Mouse (Mus musculus): ENCODE measurements around the gene Lrpprc. TPM values are rescaled to one million over a fixed set of nuclear protein-coding genes. Genes with fewer than 3 reads are reported as not detected.

Lrpprc gene
- total and polyA plus RNA-seq, 3 experiments: 54.4 to 73.8 (median 65.9) TPM

GRCm38 (mm10) chr17:84747212-84747611, 43.4 kb downstream of the Lrpprc start:
- H3K4me2 ChIP-seq (ENCODE audit: insufficient read depth, low read depth, poor library complexity, severe bottlenecking): no peak overlapping the region

DNA sequence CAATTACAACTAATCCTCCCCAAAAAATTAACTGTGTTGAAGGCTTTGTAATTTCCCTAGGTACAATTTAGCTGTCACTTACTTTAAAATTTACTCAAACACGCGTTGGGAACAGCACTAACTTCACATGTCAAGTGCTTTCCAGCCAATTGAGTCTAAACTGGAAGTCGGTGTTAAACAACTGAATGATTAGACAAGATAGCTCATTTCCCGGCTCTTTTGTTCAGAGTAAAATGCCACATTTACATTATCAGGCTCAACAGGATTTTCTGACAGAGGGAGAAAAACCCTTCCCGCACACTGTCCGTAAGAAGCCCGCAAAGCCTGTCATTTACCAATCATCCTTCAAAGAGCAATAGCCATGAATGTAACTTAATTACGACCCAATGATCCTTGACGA, 45.6 kb downstream of the Lrpprc start:
- H3K9me3 ChIP-seq (replicated peaks; ENCODE audit: low read length): no peaks in the 10 kb centered on the region
- no peak for TF ChIP-seq GABPA (IDR thresholded peaks at IDR 0.05; ENCODE audit: insufficient replicate concordance, low read depth, low read length)
- TF ChIP-seq RAD21 (IDR thresholded peaks at IDR 0.05; ENCODE audit: low read depth, low read length): no peak
- no peak for TF ChIP-seq UBTF (IDR thresholded peaks at IDR 0.05; ENCODE audit: low read depth, low read length)
- no peak for TF ChIP-seq KAT2A (IDR thresholded peaks at IDR 0.05; ENCODE audit: insufficient replicate concordance, low read length)
- TF ChIP-seq E2F4 (IDR thresholded peaks at IDR 0.05; ENCODE audit: insufficient replicate concordance, low read depth, low read length): no peak
- no peak for TF ChIP-seq TBP (conservative IDR thresholded peaks at IDR 0.05; ENCODE audit: low read depth, low read length)
- TF ChIP-seq ZMIZ1 (IDR thresholded peaks at IDR 0.05; ENCODE audit: low read depth, low read length): no peak
- DNase-seq (ENCODE audit: extremely low read depth): no peak
- peaks cover 0 to 5% of the 10 kb centered on the region in 2 experiments; a peak in 1 of 4 replicates for H3K4me1 ChIP-seq (ENCODE audit: control insufficient read depth in 1 of 2, insufficient read depth in 2 of 2)
- H3K36me3 ChIP-seq (replicated peaks in 1 of 2; ENCODE audit: control insufficient read depth in 1 of 2, insufficient read depth in 1 of 2, low read length in 1 of 2): peaks cover 18 to 66% of the 10 kb centered on the region in 2 experiments
- H3K9ac ChIP-seq (ENCODE audit: insufficient read depth, low read depth): no peak overlapping the region
- H3K4me2 ChIP-seq (ENCODE audit: insufficient read depth, low read depth, poor library complexity, severe bottlenecking): no peak overlapping the region
- no peaks in the 10 kb centered on the region for H3K79me2 ChIP-seq (replicated peaks; ENCODE audit: control insufficient read depth, extremely low read depth, insufficient read depth, poor library complexity, severe bottlenecking)
- dilution Hi-C loops (cut with MboI; ENCODE audit: extremely low pct_ligation_motif_present, extremely low pct_unique_long_range_greater_than_20kb, low sequenced_read_pairs) (no loop called here), in situ Hi-C loops (cut with MboI; ENCODE audit: low pct_ligation_motif_present, low pct_unique_long_range_greater_than_20kb, low sequenced_read_pairs) (no loop called here)
- no peaks in the 10 kb centered on the region for H3K27me3 ChIP-seq (replicated peaks)
- H3K27ac ChIP-seq (ENCODE audit: insufficient read depth, low read depth): no peak overlapping the region
- H3K4me3 ChIP-seq (replicated peaks in 1 of 3; ENCODE audit: low read depth in 2 of 3, low read length in 2 of 3, poor library complexity in 1 of 3): no peak overlapping the region

More at GRCm38 (mm10) chr17:84747212-84747611, 43.4 kb downstream of the Lrpprc start:
- Histone ChIP-seq H3K27ac (ENCODE audit: insufficient read depth, low read depth) (no peak overlapping the region), H3K79me2 (replicated peaks; ENCODE audit: control insufficient read depth, extremely low read depth, insufficient read depth, poor library complexity, severe bottlenecking) (no peaks in the 10 kb centered on the region), H3K4me1 (ENCODE audit: control insufficient read depth in 1 of 2, insufficient read depth in 2 of 2) (peaks cover 0 to 2% of the 10 kb centered on the region in 2 experiments; a peak in 1 of 4 replicates), H3K4me3 (replicated peaks in 1 of 3; ENCODE audit: low read depth in 2 of 3, low read length in 2 of 3, poor library complexity in 1 of 3) (no peak overlapping the region), H3K9ac (ENCODE audit: insufficient read depth, low read depth) (no peak overlapping the region), H3K36me3 (replicated peaks in 1 of 2; ENCODE audit: control insufficient read depth in 1 of 2, insufficient read depth in 1 of 2, low read length in 1 of 2) (peaks cover 31 to 79% of the 10 kb centered on the region in 2 experiments), H3K27me3 (replicated peaks) (no peaks in the 10 kb centered on the region), H3K9me3 (replicated peaks; ENCODE audit: low read length) (no peaks in the 10 kb centered on the region)
- in situ Hi-C loops (cut with MboI; ENCODE audit: low pct_ligation_motif_present, low pct_unique_long_range_greater_than_20kb, low sequenced_read_pairs): no loop called here
- dilution Hi-C loops (cut with MboI; ENCODE audit: extremely low pct_ligation_motif_present, extremely low pct_unique_long_range_greater_than_20kb, low sequenced_read_pairs): no loop called here
- TF ChIP-seq ZKSCAN1 (IDR thresholded peaks at IDR 0.05; ENCODE audit: borderline replicate concordance, low read depth, low read length): no peak
- no peak for TF ChIP-seq MXI1 (IDR thresholded peaks at IDR 0.05; ENCODE audit: low read depth, low read length)
- no peak for TF ChIP-seq CHD1 (IDR thresholded peaks at IDR 0.05; ENCODE audit: low read depth, low read length)
- TF ChIP-seq ZC3H11A (IDR thresholded peaks at IDR 0.05; ENCODE audit: low read depth, low read length): no peak
- TF ChIP-seq TCF12 (IDR thresholded peaks at IDR 0.05; ENCODE audit: low read depth, low read length): no peak
- TF ChIP-seq CTCF (conservative IDR thresholded peaks at IDR 0.05 in 1 of 2, IDR thresholded peaks at IDR 0.05 in 1 of 2; ENCODE audit: low read depth in 2 of 2, low read length in 2 of 2): no peak
- no peak for TF ChIP-seq RAD21 (IDR thresholded peaks at IDR 0.05; ENCODE audit: low read depth, low read length)
- TF ChIP-seq JUN (IDR thresholded peaks at IDR 0.05; ENCODE audit: insufficient read depth, low read depth, low read length): no peak
- no peak for TF ChIP-seq POLR2A (IDR thresholded peaks at IDR 0.05; ENCODE audit: low read depth, low read length)
- no peak for TF ChIP-seq MAX (IDR thresholded peaks at IDR 0.05; ENCODE audit: low read length)
- TF ChIP-seq USF1 (IDR thresholded peaks at IDR 0.05; ENCODE audit: low read depth, low read length): no peak
- TF ChIP-seq NELFE (IDR thresholded peaks at IDR 0.05; ENCODE audit: low read depth, low read length): no peak
- no peak for TF ChIP-seq TBP (conservative IDR thresholded peaks at IDR 0.05; ENCODE audit: low read depth, low read length)
- no peak for DNase-seq (ENCODE audit: extremely low read depth)

Data from CH12.LX (cell line).